Mouse (Mus musculus) macrophage (primary cell): ENCODE data around the gene Sh2d2a. TPM values are rescaled to one million over a fixed set of nuclear protein-coding genes. Genes with fewer than 3 reads are reported as not detected.
"Not testable (repeated sequence)": the region's sequence is repeated elsewhere in the genome, so short reads cannot be mapped to it uniquely, and the experiment has no call there.

Experiments used
- H3K27ac ChIP-seq: fragments of 350-480 bp; formaldehyde crosslinking; 2 replicates; pipeline ENCODE4 v1.9.0; 2021
- H3K36me3 ChIP-seq: fragments of 350-480 bp; formaldehyde crosslinking; 2 replicates; pipeline ENCODE4 v1.9.0; 2021; ENCODE audit errors: inconsistent target
- H3K4me3 ChIP-seq: fragments of 350-480 bp; formaldehyde crosslinking; 2 replicates; pipeline ENCODE4 v1.9.0; 2021; ENCODE audit errors: inconsistent target
- H3K79me2 ChIP-seq: fragments of 350-480 bp; formaldehyde crosslinking; 2 replicates; pipeline ENCODE4 v1.9.0; 2021; ENCODE audit errors: inconsistent target
- WGBS: methylation state at CpG from one replicate; pipeline ENCODE4 v1.1.7; 2026; ENCODE audit warnings: inconsistent platforms; ENCODE audit not compliant: missing documents; 5-methylcytosine and 5-hydroxymethylcytosine counted together
- polyA plus RNA-seq: library from polyadenylated mRNA; stranded (reverse); fragments of 250-400 nt; gene quantifications from 3 replicates; pipeline ENCODE4 v1.2.4, GENCODE M21; 2018; ENCODE audit warnings: inconsistent platforms
- total RNA-seq, 78 experiments: library from RNA; depleted of rRNA; stranded (reverse); fragments of 250-400 nt; gene quantifications; 1 replicate in 9 of 78; 2 replicates in 24 of 78; 3 replicates in 43 of 78; 4 replicates in 2 of 78; pipeline ENCODE4 v1.2.4; 2018; ENCODE audit warnings: inconsistent platforms in 56 of 78

The Sh2d2a gene
- not detected for total RNA-seq (2018; cell fraction: chromatin; rRNA removed)
- total RNA-seq (2018; cell fraction: cytosol; rRNA removed): not detected
- not detected for total RNA-seq (2018; cell fraction: nucleus; rRNA removed)
- not detected in 3 replicates for polyA plus RNA-seq

DNA sequence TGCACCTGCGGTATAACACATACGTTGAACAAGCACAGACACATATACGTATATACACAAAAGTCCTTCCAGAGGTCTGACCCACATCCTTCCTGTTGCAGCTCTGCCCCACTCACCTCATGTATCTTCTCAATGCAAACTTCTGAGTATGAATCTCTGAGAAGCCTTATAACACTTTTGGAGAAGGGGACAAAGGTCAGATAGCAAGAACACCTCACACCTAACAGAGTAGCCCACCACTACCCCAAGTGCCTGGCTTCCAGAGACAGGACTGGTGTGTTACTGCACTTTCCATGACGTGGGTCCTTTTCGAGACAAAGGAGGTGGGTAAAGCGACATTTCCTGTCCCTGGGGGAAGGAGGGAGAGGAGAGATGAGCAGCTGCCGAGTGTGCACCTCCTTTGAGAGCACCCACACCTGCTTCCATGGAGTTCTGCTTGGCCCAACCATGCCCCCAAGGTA lies at the start of gene Sh2d2a:
Gene Sh2d2a, plus strand, starts transcription at position 106 of the 461 bp plus-strand sequence.
- no peak within 1 kb of the TSS for H3K27ac ChIP-seq
- whole genome bisulfite sequencing: 63% methylated on average over 7 of the region's 7 CpGs
- no peak within 1 kb of the TSS for H3K4me3 ChIP-seq
- no peaks in the 10 kb centered on the region for H3K79me2 ChIP-seq
- H3K36me3 ChIP-seq: no peaks in the 10 kb centered on the region

DNA sequence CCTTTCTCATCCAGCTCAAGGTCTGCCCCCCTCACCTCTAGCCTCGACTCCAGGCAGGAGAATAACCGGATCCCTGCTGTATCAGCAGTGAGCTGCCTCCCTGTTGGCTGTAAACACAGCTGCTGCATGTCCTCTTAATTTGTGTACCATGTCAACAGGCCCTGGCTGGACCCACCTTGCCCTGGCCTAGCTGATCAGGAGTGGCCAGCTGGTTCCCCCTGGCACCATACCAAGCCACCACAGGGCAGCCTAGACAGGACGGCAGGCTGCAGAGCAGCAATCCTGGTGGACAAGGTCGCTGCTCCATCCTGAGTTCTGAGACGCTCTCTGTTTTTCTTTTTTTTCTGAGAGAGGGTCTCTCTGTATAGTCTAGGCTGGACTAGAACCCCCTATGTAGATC lies 44.9 kb upstream of the Sh2d2a start:
- Histone ChIP-seq H3K36me3 (no peaks in the 10 kb centered on the region), H3K27ac (no peak overlapping the region)
- 77% methylated on average over 5 of the region's 5 CpGs for WGBS

DNA sequence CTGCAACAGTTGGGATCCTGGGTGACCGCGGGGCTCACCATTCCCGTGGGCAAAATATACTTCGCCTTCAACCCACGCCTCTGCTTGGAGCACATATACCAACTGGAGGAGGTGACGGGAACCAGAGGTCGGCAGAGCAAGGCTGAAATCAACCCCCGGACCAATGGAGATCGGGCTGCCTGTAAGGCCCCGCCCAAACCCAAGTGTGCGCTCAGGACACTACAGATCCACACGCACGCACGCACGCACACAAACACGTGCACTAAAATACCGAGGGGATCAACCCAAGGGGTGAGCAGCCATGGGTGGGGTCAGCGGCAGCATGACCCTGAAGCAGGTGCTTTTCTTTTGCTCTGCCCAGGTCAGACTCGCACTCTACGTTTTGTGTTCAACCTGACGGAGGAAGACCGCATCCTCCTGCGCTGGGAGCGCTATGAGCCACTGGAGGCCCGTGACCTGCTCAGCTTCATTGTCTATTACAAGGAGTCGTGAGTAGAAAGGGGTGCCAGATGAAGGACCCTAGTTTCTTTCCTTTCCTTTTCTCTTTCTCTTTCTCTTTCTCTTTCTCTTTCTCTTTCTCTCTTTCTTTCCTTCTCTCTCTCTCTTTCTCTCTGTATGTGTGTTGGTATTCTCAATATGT lies 42.4 kb upstream of the Sh2d2a start:
- WGBS: 1% methylated on average over 20 of the region's 26 CpGs
- peak overlapping the region; percentile 24 for H3K4me3 ChIP-seq
- H3K27ac ChIP-seq: no peak overlapping the region
- H3K36me3 ChIP-seq: no peaks in the 10 kb centered on the region
- H3K79me2 ChIP-seq: no peaks in the 10 kb centered on the region

More for the DNA sequence above, 44.9 kb upstream of the Sh2d2a start:
- no peak overlapping the region for H3K4me3 ChIP-seq
- no peaks in the 10 kb centered on the region for H3K79me2 ChIP-seq

DNA sequence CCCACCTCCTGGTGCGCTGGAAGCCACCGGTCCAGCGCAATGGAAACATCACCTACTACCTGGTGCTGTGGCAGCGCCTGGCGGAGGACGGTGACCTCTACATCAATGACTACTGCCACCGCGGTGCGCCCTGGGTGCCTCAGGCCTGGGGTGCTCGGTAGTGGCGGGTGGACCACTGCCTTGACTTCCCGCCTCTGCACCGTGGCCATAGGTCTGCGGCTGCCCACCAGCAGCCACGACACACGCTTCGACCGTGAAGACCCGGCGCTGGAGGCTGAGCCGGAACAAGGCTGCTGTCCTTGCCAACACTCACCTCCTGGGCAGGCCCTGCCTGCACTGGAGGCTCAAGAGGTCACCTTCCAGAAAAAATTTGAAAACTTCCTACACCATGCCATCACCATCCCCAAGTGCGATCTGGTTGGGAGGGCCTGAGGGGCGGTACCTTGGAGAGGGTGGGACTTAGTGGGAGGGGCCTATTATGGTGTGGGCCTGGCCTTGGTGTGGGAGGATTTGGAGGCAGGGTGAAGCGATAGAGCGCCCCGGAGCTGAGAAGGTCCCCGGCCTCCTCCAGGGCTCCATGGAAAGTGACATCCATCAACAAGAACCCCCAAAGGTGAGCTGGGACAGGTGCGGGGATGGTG lies 37.1 kb upstream of the Sh2d2a start:
- H3K27ac ChIP-seq: no peak overlapping the region
- H3K79me2 ChIP-seq: no peaks in the 10 kb centered on the region
- WGBS: 20% methylated on average over 28 of the region's 28 CpGs
- H3K36me3 ChIP-seq: no peaks in the 10 kb centered on the region
- no peak overlapping the region for H3K4me3 ChIP-seq

DNA sequence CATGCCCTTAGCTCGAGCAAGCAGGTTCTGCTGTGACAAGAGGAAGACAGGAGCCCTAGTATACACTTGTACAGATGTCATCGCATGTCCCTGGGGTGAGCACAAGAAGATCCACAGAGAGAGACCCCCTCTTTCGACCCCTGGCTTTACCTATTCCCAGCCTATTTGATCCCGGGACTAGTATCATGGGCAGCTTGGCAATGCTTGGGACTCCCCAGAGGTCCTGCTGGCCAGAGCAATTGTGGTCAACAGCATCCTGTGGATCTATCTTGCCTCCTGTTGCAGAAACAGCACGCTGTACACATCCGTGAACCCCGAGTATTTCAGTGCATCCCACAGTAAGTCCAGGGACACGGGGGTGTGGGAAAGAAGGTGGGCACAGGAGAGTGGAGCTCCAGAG lies 35.3 kb upstream of the Sh2d2a start:
- WGBS: 80% methylated on average over 8 of the region's 8 CpGs
- no peak overlapping the region for H3K27ac ChIP-seq
- H3K79me2 ChIP-seq: no peaks in the 10 kb centered on the region
- no peaks in the 10 kb centered on the region for H3K36me3 ChIP-seq
- H3K4me3 ChIP-seq: no peak overlapping the region

DNA sequence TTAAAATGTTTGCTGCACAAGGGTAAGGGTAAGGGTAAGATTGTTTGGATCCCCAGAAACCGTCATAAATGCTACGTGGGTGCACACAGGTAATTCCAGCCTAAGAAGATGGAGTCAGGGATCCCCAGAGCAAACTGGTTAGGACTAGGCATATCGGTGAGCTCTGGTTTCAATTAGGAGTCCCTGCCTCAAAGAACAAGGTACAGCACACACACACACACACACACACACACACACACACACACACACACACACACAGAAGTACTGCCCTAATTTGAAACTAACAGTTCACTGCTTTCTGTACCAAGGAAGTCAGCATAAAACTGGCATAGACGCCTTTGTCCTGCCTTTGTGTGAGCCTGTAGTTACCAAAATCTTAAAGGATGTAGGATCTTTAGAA lies 34.1 kb upstream of the Sh2d2a start:
- Histone ChIP-seq H3K36me3 (no peaks in the 10 kb centered on the region), H3K79me2 (no peaks in the 10 kb centered on the region), H3K27ac (no peak overlapping the region), H3K4me3 (no peak overlapping the region)
- WGBS: 61% methylated on average over 4 of the region's 4 CpGs

DNA sequence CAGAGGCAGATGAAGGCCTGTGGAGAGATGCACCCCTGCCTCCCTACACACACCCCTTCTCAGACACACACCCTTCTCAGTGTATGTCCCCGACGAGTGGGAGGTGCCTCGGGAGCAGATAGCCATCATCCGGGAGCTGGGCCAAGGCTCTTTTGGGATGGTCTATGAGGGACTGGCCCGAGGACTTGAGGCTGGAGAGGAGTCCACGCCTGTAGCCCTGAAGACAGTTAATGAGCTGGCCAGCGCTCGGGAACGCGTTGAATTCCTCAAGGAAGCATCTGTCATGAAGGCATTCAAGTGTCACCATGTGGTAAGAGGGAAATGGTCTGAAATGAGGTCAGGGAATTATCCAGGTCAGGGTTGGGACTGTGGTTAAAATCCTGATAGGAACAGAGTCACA lies 33.7 kb upstream of the Sh2d2a start:
- Histone ChIP-seq H3K79me2 (no peaks in the 10 kb centered on the region), H3K27ac (no peak overlapping the region)
- 74% methylated on average over 10 of the region's 10 CpGs for WGBS

DNA sequence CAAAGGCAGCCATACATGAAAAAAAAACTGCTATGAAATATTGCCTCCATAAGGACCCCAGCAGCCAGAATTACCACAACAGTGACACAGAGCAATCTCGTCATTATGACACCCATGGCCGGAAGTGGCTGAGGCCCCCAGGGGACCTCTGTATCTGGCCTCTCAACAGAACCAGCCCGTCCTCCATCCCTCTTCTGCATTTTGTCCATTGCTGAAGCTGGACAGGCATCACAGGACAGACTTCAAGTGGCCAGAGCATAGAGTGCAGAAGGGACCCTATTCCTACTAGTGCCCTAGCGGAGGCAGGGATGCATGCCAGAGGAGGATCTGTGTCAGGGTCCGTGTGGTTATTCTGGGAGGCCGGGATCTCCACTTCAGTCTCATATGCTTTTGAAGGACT lies 30.4 kb upstream of the Sh2d2a start:
- Histone ChIP-seq H3K36me3 (no peaks in the 10 kb centered on the region), H3K4me3 (no peak overlapping the region), H3K79me2 (no peaks in the 10 kb centered on the region), H3K27ac (no peak overlapping the region)
- WGBS: 63% methylated on average over 6 of the region's 6 CpGs

More for the DNA sequence above, 33.7 kb upstream of the Sh2d2a start:
- Histone ChIP-seq H3K4me3 (no peak overlapping the region), H3K36me3 (no peaks in the 10 kb centered on the region)

DNA sequence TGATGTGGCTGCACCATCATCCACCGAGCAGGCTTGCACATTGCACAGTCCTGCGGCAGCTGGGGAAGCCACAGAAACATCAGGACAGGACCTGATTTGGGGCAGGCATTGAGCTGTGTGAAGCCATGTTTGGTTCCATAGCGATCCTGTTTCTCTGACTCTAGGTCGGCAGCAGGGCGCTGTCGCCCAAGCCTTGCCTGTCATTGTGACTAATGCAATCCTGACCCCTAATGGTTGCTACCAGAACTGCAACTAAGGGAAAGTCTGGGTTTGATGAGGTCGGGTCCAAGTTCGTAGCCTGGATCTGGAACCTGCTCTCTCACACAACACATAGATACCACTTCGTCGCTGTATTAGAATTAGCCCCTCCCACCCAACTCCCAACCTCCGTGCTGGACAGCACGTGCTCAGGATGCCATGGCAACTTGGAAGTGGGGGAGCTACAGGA lies 29.9 kb upstream of the Sh2d2a start:
- 6% methylated on average over 12 of the region's 12 CpGs for WGBS
- no peak overlapping the region for H3K4me3 ChIP-seq

DNA sequence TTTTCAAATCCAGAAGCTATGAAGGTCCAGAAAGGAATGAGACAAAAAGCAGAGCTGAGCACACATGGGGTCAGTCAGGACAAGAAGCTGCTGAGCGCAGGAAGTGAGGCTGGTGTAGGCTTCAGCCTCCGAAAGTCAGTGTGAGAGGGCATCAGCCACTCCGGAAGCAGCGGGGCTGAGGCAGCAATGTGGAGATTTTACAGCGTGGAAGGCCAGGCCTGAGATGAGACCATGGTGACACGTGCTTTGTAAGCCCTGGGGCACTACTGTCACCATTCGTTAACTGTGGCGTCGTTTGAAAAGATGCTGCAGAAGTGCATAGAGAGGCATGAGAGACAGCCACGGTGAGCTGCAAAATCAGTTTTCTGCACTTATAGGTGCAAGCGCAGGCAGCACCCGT lies 28.3 kb upstream of the Sh2d2a start:
- Histone ChIP-seq H3K79me2 (no peaks in the 10 kb centered on the region), H3K36me3 (no peaks in the 10 kb centered on the region), H3K27ac (no peak overlapping the region), H3K4me3 (no peak overlapping the region)
- 89% methylated on average over 12 of the region's 12 CpGs for WGBS

More for the DNA sequence above, 29.9 kb upstream of the Sh2d2a start:
- H3K79me2 ChIP-seq: no peaks in the 10 kb centered on the region
- H3K27ac ChIP-seq: no peak overlapping the region
- no peaks in the 10 kb centered on the region for H3K36me3 ChIP-seq

DNA sequence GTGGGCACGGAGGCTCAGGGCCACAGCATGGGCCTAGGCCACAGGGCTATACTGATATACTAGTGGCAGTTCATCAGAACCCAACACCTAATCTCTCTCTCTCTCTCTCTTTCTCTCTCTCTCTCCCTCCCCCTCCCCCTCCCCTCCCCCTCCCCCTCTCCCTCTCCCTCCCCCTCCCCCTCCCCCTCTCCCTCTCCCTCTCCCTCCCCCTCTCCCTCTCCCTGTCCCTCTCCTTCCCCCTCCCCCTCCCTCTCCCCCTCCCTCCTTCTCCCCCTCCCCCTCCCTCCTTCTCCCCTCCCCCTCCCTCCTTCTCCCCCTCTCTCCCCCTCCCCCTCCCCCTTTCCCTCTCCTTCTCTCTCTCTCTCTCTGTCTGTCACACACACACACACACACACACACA lies 22.3 kb upstream of the Sh2d2a start, which contains the start of gene Pear1:
Gene Pear1, minus strand, starts transcription at position 101 of the 400 bp plus-strand sequence.
- H3K4me3 ChIP-seq, H3K79me2 ChIP-seq, H3K27ac ChIP-seq, H3K36me3 ChIP-seq: not testable (repeated sequence)
- 67% methylated on average over 1 of the region's 1 CpGs for WGBS

DNA sequence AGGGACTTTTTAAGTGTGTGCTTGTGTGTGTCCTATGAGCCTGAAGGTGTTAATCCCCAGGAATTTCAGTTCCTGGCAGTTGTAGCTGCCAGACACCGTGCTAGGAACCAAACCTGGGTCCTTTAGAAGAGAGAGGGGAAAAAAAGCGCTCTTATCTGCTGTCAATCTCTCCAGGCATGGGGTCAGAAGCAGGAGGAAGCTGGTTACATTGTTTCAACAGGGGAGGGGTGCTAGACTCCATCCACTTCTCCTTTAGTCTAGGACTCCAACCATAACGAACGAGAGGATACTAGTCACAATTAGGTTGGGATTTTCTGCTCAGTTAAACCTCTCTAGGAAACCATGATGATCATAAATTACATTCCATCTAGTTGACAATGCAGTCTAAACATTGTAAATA lies 18.1 kb upstream of the Sh2d2a start:
- 2% methylated on average over 4 of the region's 4 CpGs for WGBS
- H3K27ac ChIP-seq: no peak overlapping the region
- H3K79me2 ChIP-seq: no peaks in the 10 kb centered on the region
- no peaks in the 10 kb centered on the region for H3K36me3 ChIP-seq
- no peak overlapping the region for H3K4me3 ChIP-seq

DNA sequence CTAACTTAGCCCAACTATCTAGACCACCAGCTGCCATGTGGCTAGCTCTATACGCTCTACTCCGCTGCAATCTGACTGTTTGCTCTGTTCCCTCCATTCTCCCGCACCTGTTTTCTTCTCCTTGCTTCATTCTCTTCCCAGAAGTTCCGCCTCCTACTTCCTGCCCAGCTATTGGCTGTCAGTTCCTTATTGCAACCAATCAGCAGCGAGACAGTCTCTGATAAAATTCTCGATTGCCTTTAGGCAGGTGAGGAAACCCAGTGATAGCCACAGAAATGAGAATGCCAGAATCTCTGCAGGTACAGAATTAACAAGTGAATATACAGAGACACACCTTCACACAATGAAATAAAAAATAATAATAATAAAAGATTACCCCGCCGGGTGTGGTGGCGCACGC lies 17.5 kb upstream of the Sh2d2a start:
- H3K27ac ChIP-seq: no peak overlapping the region
- H3K79me2 ChIP-seq: no peaks in the 10 kb centered on the region
- H3K36me3 ChIP-seq: no peaks in the 10 kb centered on the region
- no peak overlapping the region for H3K4me3 ChIP-seq
- 55% methylated on average over 10 of the region's 10 CpGs for WGBS

DNA sequence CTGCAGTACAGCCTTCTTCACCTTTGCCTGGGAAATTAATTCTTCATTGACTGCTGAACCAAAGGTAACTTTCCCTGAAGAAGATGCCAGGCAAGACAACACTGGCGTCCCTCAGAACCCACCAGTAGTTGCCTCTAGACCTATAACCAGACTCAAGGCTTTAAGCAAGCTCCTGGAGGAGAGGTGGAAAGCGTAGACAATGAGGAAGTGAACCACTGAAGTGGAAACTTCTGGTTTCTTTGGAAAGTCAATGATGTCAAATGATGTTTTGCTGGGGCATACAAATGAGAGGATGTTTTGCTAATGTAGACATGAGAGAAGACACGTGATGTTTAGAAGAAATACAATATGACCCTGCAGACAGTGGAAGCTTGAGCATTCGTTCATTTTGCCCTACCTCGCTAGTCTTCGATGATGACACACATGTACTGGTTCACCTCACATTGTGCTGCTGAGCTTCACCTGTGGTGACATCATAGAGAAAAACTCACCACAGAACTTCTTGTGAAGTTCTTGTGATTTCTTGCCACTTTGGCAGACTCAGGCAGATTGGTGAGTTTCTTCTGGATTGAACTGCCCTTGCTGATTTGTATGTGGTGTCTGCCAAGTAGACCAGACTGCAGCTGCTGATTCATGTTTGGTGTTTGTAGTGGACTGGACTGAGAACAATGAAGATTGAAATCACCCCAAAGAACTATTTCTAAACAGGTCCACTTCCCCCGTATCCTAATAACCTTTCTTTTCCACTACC lies 14.3 kb upstream of the Sh2d2a start:
- WGBS: 91% methylated on average over 6 of the region's 7 CpGs
- H3K36me3 ChIP-seq: no peaks in the 10 kb centered on the region
- H3K27ac ChIP-seq: no peak overlapping the region
- no peak overlapping the region for H3K4me3 ChIP-seq
- no peaks in the 10 kb centered on the region for H3K79me2 ChIP-seq

DNA sequence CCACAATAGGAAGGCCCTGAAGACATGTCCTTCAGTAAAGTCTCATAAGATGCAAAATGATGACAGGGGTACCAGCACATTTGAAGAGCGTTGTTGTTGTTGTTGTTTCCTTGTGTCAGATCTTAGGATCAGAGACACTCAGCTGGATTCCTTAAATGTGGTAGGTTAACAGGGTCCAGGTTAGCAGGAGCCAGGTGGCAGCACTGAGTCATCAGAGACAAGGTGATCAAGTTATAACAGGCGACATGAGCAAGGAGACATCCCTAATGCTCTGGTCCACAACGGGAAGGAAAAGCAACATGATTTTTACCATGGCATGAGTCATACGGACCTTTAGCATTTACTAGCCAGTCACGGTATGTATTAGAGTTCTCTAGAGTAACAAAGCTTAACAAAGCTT lies 13.1 kb upstream of the Sh2d2a start:
- WGBS: 80% methylated on average over 5 of the region's 5 CpGs
- Histone ChIP-seq H3K36me3 (no peaks in the 10 kb centered on the region), H3K79me2 (no peaks in the 10 kb centered on the region), H3K27ac (no peak overlapping the region), H3K4me3 (no peak overlapping the region)
